Mouse (Mus musculus) forebrain, embryonic 11.5 days (tissue): ENCODE measurements at regions not wholly inside any gene's neighbourhood (a gene's known extent, or its start where the extent isn't known, plus 50 kb on each side); places are given as distances from the start of the nearest gene placed in this dataset.

Experiments used
- ATAC-seq: fragments of 200-750 bp; cut with Nextera tagmentation; replicated peaks from 2 replicates; pipeline ENCODE4 v1.8.0; 2017; ENCODE audit warnings: moderate TSS enrichment; ENCODE audit not compliant: low FRiP score
- DNase-seq: peaks from one replicate; pipeline ENCODE4 v3.0.0-alpha.2; 2017; ENCODE audit warnings: low spot score
- H3K27ac ChIP-seq: fragments of 300-500 bp; sonication (generic); 2 replicates; pipeline ENCODE4 v1.5.1; 2014; ENCODE audit warnings: low read depth, low read length
- H3K27me3 ChIP-seq: fragments of 300-500 bp; sonication (generic); 2 replicates; pipeline ENCODE4 v1.6.1; 2014; ENCODE audit warnings: mild to moderate bottlenecking, low read length, mixed read lengths; ENCODE audit not compliant: control insufficient read depth, insufficient read depth
- H3K36me3 ChIP-seq: fragments of 300-500 bp; sonication (generic); 2 replicates; pipeline ENCODE4 v1.6.1; 2014; ENCODE audit warnings: mild to moderate bottlenecking, low read length, moderate library complexity, mixed read lengths; ENCODE audit not compliant: control insufficient read depth, insufficient read depth
- H3K4me1 ChIP-seq: fragments of 300-500 bp; sonication (generic); replicated peaks from 2 replicates; pipeline ENCODE4 v1.6.1; 2014; ENCODE audit warnings: low read length, mixed read lengths; ENCODE audit not compliant: control insufficient read depth, insufficient read depth
- H3K4me2 ChIP-seq: fragments of 300-500 bp; sonication (generic); 2 replicates; pipeline ENCODE4 v1.6.1; 2014; ENCODE audit warnings: low read depth, mild to moderate bottlenecking, low read length, moderate library complexity, mixed read lengths; ENCODE audit not compliant: severe bottlenecking
- H3K4me3 ChIP-seq: fragments of 300-500 bp; sonication (generic); 2 replicates; pipeline ENCODE4 v1.5.1; 2014; ENCODE audit warnings: low read depth, low read length
- H3K9ac ChIP-seq: fragments of 300-500 bp; sonication (generic); 2 replicates; pipeline ENCODE4 v1.6.1; 2014; ENCODE audit warnings: low read length
- H3K9me3 ChIP-seq: fragments of 300-500 bp; sonication (generic); 2 replicates; pipeline ENCODE4 v1.6.1; 2016; ENCODE audit warnings: low read length, mixed read lengths; ENCODE audit not compliant: control insufficient read depth
- WGBS: fragments of 180-500 bp; shearing (Covaris S2); extraction: QIAGEN DNeasy Blood & Tissue Kit; methylation state at CpG from one replicate; pipeline ENCODE4 v1.1.7; 2014; 5-methylcytosine and 5-hydroxymethylcytosine counted together

- no peak overlapping the region for H3K27ac ChIP-seq
- 0 out of 2 replicates have a peak, but pooled peaks have one; percentile 15 for ATAC-seq
- no peaks in the 10 kb centered on the region for H3K27me3 ChIP-seq
- no peak overlapping the region for H3K9ac ChIP-seq
- 86% methylated on average over 3 of the region's 3 CpGs for WGBS
- peaks cover 3% of the 10 kb centered on the region; the same call in 1 of the 2 replicates for H3K4me1 ChIP-seq
- H3K36me3 ChIP-seq: no peaks in the 10 kb centered on the region
- no peak overlapping the region for H3K4me3 ChIP-seq
- no peaks in the 10 kb centered on the region for H3K9me3 ChIP-seq
- DNase-seq: no peak
- H3K4me2 ChIP-seq: no peak overlapping the region
Observed at GRCm38 (mm10) chr10:9537686-9538085, 137.3 kb downstream of the Samd5 start.

- Histone ChIP-seq H3K4me1 (peaks cover 3% of the 10 kb centered on the region; the same call in 1 of the 2 replicates), H3K36me3 (no peaks in the 10 kb centered on the region), H3K9me3 (no peaks in the 10 kb centered on the region), H3K27ac (no peak overlapping the region), H3K9ac (no peak overlapping the region), H3K27me3 (no peaks in the 10 kb centered on the region), H3K4me2 (no peak overlapping the region), H3K4me3 (no peak overlapping the region)
- 58% methylated on average over 8 of the region's 8 CpGs for WGBS
- ATAC-seq (peak; percentile 35; the same call in 1 of the 2 replicates), DNase-seq (no peak)
Observed at GRCm38 (mm10) chr10:9534552-9534951, 140.5 kb downstream of the Samd5 start.

- H3K4me2 ChIP-seq: no peak overlapping the region
- no peak for DNase-seq
- H3K4me1 ChIP-seq: peaks cover 3% of the 10 kb centered on the region; the same call in 1 of the 2 replicates
- H3K36me3 ChIP-seq: no peaks in the 10 kb centered on the region
- H3K9me3 ChIP-seq: no peaks in the 10 kb centered on the region
- 5% methylated on average over 2 of the region's 2 CpGs for WGBS
- no peak overlapping the region for H3K27ac ChIP-seq
- H3K4me3 ChIP-seq: no peak overlapping the region
- H3K9ac ChIP-seq: no peak overlapping the region
- H3K27me3 ChIP-seq: no peaks in the 10 kb centered on the region
- ATAC-seq: peak; percentile 16; the same call in 1 of the 2 replicates
Observed at GRCm38 (mm10) chr10:9533283-9533682, 141.7 kb downstream of the Samd5 start.

- Histone ChIP-seq H3K9ac (no peak overlapping the region), H3K9me3 (no peaks in the 10 kb centered on the region), H3K27me3 (no peaks in the 10 kb centered on the region), H3K27ac (no peak overlapping the region), H3K4me1 (peaks cover 3% of the 10 kb centered on the region; the same call in 1 of the 2 replicates), H3K36me3 (no peaks in the 10 kb centered on the region), H3K4me3 (no peak overlapping the region), H3K4me2 (no peak overlapping the region)
- WGBS: 23% methylated on average over 5 of the region's 5 CpGs
- ATAC-seq (no peak), DNase-seq (no peak)
Observed at GRCm38 (mm10) chr10:9531931-9532330, 143.1 kb downstream of the Samd5 start.

DNA sequence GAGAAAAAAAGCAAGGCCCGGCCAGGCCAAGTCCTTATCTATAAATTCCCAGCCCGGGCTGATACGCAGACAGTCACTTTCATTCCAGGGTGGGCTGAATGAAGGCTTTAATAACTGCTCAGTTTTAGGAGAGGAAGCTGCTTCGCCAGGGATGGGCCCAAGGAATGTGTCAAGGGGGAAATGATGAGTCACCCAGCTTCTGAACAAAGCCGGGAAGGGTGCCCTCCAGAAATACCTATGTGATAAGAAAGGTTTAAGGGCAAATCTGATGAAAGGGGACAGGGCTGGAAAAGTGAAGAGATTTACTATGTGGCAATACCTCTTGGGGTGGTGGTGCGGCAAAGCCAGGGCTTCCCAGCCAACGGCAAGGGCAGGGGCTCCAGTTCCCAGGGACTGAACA lies 145.6 kb downstream of the Samd5 start:
- DNase-seq (no peak), ATAC-seq (no peak)
- no peak overlapping the region for H3K4me2 ChIP-seq
- H3K4me3 ChIP-seq: no peak overlapping the region
- WGBS: 65% methylated on average over 7 of the region's 7 CpGs
- H3K27ac ChIP-seq: no peak overlapping the region
- no peak overlapping the region for H3K9ac ChIP-seq
- no peaks in the 10 kb centered on the region for H3K9me3 ChIP-seq
- peaks cover 3% of the 10 kb centered on the region; the same call in 1 of the 2 replicates for H3K4me1 ChIP-seq
- no peaks in the 10 kb centered on the region for H3K36me3 ChIP-seq
- H3K27me3 ChIP-seq: no peaks in the 10 kb centered on the region

- no peaks in the 10 kb centered on the region for H3K4me1 ChIP-seq
- no peaks in the 10 kb centered on the region for H3K9me3 ChIP-seq
- H3K36me3 ChIP-seq: no peaks in the 10 kb centered on the region
- no peak overlapping the region for H3K4me3 ChIP-seq
- 84% methylated on average over 4 of the region's 4 CpGs for WGBS
- H3K4me2 ChIP-seq: no peak overlapping the region
- no peaks in the 10 kb centered on the region for H3K27me3 ChIP-seq
- no peak overlapping the region for H3K9ac ChIP-seq
- DNase-seq: no peak
- no peak overlapping the region for H3K27ac ChIP-seq
- ATAC-seq: no peak
Observed at GRCm38 (mm10) chr10:9528066-9528465, 146.9 kb downstream of the Samd5 start.

GRCm38 (mm10) chr10:9509764-9510390 lies 165.1 kb downstream of the Samd5 start:
- DNase-seq (no peak), ATAC-seq (peak; percentile 42; the same call in 1 of the 2 replicates)
- no peaks in the 10 kb centered on the region for H3K27me3 ChIP-seq
- no peaks in the 10 kb centered on the region for H3K9me3 ChIP-seq
- H3K4me1 ChIP-seq: no peaks in the 10 kb centered on the region
- H3K4me3 ChIP-seq: no peak overlapping the region
- no peaks in the 10 kb centered on the region for H3K36me3 ChIP-seq
- WGBS: 54% methylated on average over 12 of the region's 12 CpGs
- H3K4me2 ChIP-seq: no peak overlapping the region
- no peak overlapping the region for H3K9ac ChIP-seq
- no peak overlapping the region for H3K27ac ChIP-seq

DNA sequence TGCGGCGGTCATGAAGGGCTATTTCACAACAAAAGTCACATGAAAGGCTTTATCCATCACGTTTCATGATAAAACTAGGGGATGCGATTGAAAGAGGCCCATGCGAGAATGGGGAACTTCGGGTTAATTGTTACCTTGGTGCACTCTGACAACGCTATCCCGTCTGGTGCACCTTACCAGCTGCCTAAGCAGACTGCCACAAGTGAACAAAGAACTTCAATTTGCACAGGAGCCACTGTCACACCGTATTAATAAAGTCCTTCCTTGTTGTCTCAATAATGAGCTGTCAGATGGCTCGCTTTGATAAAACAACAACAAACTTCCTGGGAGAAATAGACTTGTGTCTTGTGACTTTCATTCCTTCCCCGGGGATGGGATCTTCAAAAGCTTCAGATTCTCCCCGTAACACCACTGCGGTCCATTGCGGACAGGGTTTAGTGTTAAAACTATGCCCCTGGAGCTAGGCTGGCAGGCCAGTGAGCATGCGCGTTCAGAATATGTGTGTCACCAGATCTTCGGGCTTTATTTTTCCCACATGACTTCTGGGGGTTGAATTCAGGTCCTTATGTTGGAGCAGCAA lies 165.8 kb downstream of the Samd5 start:
- H3K27me3 ChIP-seq: no peaks in the 10 kb centered on the region
- ATAC-seq: no peak
- H3K36me3 ChIP-seq: no peaks in the 10 kb centered on the region
- DNase-seq: no peak
- WGBS: 75% methylated on average over 17 of the region's 17 CpGs
- H3K4me2 ChIP-seq: no peak overlapping the region
- H3K4me1 ChIP-seq: 0 out of 2 replicates have a peak, but pooled peaks cover 2% of the 10 kb centered on the region
- no peak overlapping the region for H3K9ac ChIP-seq
- H3K9me3 ChIP-seq: no peaks in the 10 kb centered on the region
- H3K27ac ChIP-seq: no peak overlapping the region
- no peak overlapping the region for H3K4me3 ChIP-seq
